Mouse (Mus musculus) intestine, embryonic 16.5 days (tissue): ENCODE measurements at regions not wholly inside any gene's neighbourhood (a gene's known extent, or its start where the extent isn't known, plus 50 kb on each side); places are given as distances from the start of the nearest gene placed in this dataset.

ENCODE experiments used
- ATAC-seq: fragments of 200-750 bp; cut with Nextera tagmentation; 2 replicates; pipeline ENCODE4 v1.8.0; 2017; ENCODE audit warnings: moderate TSS enrichment, moderate library complexity
- H3K27ac ChIP-seq: fragments of 300-500 bp; sonication (generic); 2 replicates; pipeline ENCODE4 v1.5.1; 2014; ENCODE audit warnings: mild to moderate bottlenecking, low read length
- H3K27me3 ChIP-seq: fragments of 300-500 bp; sonication (generic); replicated peaks from 2 replicates; pipeline ENCODE4 v1.6.1; 2014; ENCODE audit warnings: low read length, control low read depth, mixed read lengths; ENCODE audit not compliant: control insufficient read depth, insufficient read depth
- H3K36me3 ChIP-seq: fragments of 300-500 bp; sonication (generic); 2 replicates; pipeline ENCODE4 v1.6.1; 2014; ENCODE audit warnings: low read length, control low read depth; ENCODE audit not compliant: control insufficient read depth, insufficient read depth
- H3K4me1 ChIP-seq: fragments of 300-500 bp; sonication (generic); 2 replicates; pipeline ENCODE4 v1.6.1; 2014; ENCODE audit warnings: low read length, control low read depth, mixed read lengths; ENCODE audit not compliant: control insufficient read depth, insufficient read depth
- H3K4me2 ChIP-seq: fragments of 300-500 bp; sonication (generic); 2 replicates; pipeline ENCODE4 v1.6.1; 2014; ENCODE audit warnings: low read depth, low read length, control low read depth
- H3K4me3 ChIP-seq: fragments of 300-500 bp; sonication (generic); 2 replicates; pipeline ENCODE4 v1.5.1; 2014; ENCODE audit warnings: mild to moderate bottlenecking, low read length
- H3K9ac ChIP-seq: fragments of 300-500 bp; sonication (generic); 2 replicates; pipeline ENCODE4 v1.6.1; 2014; ENCODE audit warnings: low read depth, low read length
- H3K9me3 ChIP-seq: fragments of 300-500 bp; sonication (generic); 2 replicates; pipeline ENCODE4 v1.6.1; 2016; ENCODE audit warnings: low read length, control low read depth; ENCODE audit not compliant: control insufficient read depth
- WGBS: fragments of 180-500 bp; shearing (Covaris S2); extraction: QIAGEN DNeasy Blood & Tissue Kit; methylation state at CpG from one replicate; pipeline ENCODE4 v1.1.7; 2014; 5-methylcytosine and 5-hydroxymethylcytosine counted together

GRCm38 (mm10) chr3:99665363-99665762, 219.8 kb upstream of the Spag17 start:
- Histone ChIP-seq H3K27me3 (no peaks in the 10 kb centered on the region), H3K9me3 (no peaks in the 10 kb centered on the region), H3K9ac (no peak overlapping the region), H3K4me1 (no peaks in the 10 kb centered on the region), H3K4me2 (no peak overlapping the region), H3K27ac (no peak overlapping the region), H3K4me3 (no peak overlapping the region), H3K36me3 (no peaks in the 10 kb centered on the region)
- 0 out of 2 replicates have a peak, but pooled peaks have one; percentile 48 for ATAC-seq
- 44% methylated on average over 5 of the region's 5 CpGs for WGBS

DNA sequence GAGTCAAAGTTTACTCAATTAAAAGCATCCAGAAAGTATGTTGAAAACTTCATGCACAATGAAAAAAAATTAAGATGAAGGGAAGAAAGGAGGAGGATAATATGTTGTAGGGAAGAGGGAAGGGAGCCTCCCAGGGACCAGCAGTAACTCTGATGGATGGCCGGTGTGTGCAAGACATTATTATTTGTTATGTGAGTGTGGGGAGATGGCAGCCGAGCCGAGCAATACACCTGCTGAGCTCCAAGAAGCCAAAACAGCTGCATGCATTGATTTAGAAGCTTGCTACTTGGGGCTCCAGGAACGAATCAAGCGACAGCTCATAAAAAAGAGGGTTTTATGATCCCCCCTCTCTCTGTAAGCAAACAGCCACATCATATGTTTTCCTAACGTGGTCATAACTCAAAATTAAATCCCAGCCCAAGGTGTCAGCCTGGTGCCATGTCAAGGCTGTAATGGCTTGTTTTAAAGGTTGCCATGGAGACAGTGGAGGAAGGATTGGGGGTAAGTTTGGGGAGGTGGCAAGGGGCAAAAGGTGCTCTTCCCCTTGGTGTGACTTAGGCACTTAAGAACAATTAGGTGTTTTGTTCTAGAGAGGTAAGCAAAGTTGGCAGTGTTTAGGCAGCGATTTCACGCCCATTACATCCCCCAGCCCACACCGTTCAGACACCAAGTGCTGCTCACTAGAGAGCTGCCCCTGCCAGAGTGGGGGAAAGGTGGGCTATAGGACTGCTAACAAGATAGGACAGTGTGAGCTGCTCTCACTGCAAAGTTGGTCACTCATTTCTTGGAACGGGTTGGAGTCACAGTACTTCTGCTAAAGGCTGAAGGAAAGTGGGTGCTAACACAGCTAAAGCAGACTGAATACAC, 219.1 kb upstream of the Spag17 start:
- H3K9ac ChIP-seq: no peak overlapping the region
- ATAC-seq: no peak
- H3K27ac ChIP-seq: no peak overlapping the region
- H3K4me3 ChIP-seq: no peak overlapping the region
- 30% methylated on average over 10 of the region's 10 CpGs for WGBS
- no peaks in the 10 kb centered on the region for H3K36me3 ChIP-seq
- H3K4me1 ChIP-seq: no peaks in the 10 kb centered on the region
- no peak overlapping the region for H3K4me2 ChIP-seq
- H3K27me3 ChIP-seq: no peaks in the 10 kb centered on the region
- no peaks in the 10 kb centered on the region for H3K9me3 ChIP-seq

- Histone ChIP-seq H3K4me1 (no peaks in the 10 kb centered on the region), H3K9ac (no peak overlapping the region), H3K27me3 (no peaks in the 10 kb centered on the region), H3K9me3 (no peaks in the 10 kb centered on the region), H3K4me3 (no peak overlapping the region), H3K4me2 (no peak overlapping the region), H3K36me3 (no peaks in the 10 kb centered on the region), H3K27ac (no peak overlapping the region)
- no peak for ATAC-seq
- 85% methylated on average over 2 of the region's 2 CpGs for WGBS
These were observed 211.1 kb upstream of the Spag17 start for GRCm38 (mm10) chr3:99674145-99674544.

GRCm38 (mm10) chr3:99709506-99709905, 175.7 kb upstream of the Spag17 start:
- Histone ChIP-seq H3K9me3 (no peaks in the 10 kb centered on the region), H3K4me3 (no peak overlapping the region), H3K4me2 (no peak overlapping the region), H3K27ac (no peak overlapping the region), H3K36me3 (no peaks in the 10 kb centered on the region), H3K9ac (no peak overlapping the region), H3K4me1 (no peaks in the 10 kb centered on the region), H3K27me3 (no peaks in the 10 kb centered on the region)
- ATAC-seq: no peak
- 91% methylated on average over 4 of the region's 4 CpGs for WGBS

- H3K4me1 ChIP-seq: no peaks in the 10 kb centered on the region
- H3K9ac ChIP-seq: no peak overlapping the region
- no peak overlapping the region for H3K27ac ChIP-seq
- no peak overlapping the region for H3K4me2 ChIP-seq
- H3K27me3 ChIP-seq: no peaks in the 10 kb centered on the region
- WGBS: 61% methylated on average over 4 of the region's 4 CpGs
- H3K4me3 ChIP-seq: no peak overlapping the region
- no peaks in the 10 kb centered on the region for H3K9me3 ChIP-seq
- H3K36me3 ChIP-seq: no peaks in the 10 kb centered on the region
- ATAC-seq: no peak
These were observed 168.8 kb upstream of the Spag17 start for GRCm38 (mm10) chr3:99716381-99716780.

- WGBS: 78% methylated on average over 3 of the region's 3 CpGs
These were observed 147.0 kb upstream of the Spag17 start for GRCm38 (mm10) chr3:99738093-99738803.

GRCm38 (mm10) chr3:99739654-99740053, 145.6 kb upstream of the Spag17 start:
- no peak overlapping the region for H3K4me3 ChIP-seq
- no peaks in the 10 kb centered on the region for H3K4me1 ChIP-seq
- WGBS: 58% methylated on average over 7 of the region's 7 CpGs
- H3K27ac ChIP-seq: no peak overlapping the region
- no peaks in the 10 kb centered on the region for H3K9me3 ChIP-seq
- no peak overlapping the region for H3K4me2 ChIP-seq
- ATAC-seq: no peak
- no peaks in the 10 kb centered on the region for H3K27me3 ChIP-seq
- H3K36me3 ChIP-seq: no peaks in the 10 kb centered on the region
- no peak overlapping the region for H3K9ac ChIP-seq

More at GRCm38 (mm10) chr3:99738093-99738803, 147.0 kb upstream of the Spag17 start:
- no peak for ATAC-seq
- Histone ChIP-seq H3K36me3 (no peaks in the 10 kb centered on the region), H3K4me2 (no peak overlapping the region), H3K4me1 (no peaks in the 10 kb centered on the region), H3K4me3 (no peak overlapping the region), H3K27me3 (no peaks in the 10 kb centered on the region), H3K9me3 (no peaks in the 10 kb centered on the region), H3K9ac (no peak overlapping the region), H3K27ac (no peak overlapping the region)

DNA sequence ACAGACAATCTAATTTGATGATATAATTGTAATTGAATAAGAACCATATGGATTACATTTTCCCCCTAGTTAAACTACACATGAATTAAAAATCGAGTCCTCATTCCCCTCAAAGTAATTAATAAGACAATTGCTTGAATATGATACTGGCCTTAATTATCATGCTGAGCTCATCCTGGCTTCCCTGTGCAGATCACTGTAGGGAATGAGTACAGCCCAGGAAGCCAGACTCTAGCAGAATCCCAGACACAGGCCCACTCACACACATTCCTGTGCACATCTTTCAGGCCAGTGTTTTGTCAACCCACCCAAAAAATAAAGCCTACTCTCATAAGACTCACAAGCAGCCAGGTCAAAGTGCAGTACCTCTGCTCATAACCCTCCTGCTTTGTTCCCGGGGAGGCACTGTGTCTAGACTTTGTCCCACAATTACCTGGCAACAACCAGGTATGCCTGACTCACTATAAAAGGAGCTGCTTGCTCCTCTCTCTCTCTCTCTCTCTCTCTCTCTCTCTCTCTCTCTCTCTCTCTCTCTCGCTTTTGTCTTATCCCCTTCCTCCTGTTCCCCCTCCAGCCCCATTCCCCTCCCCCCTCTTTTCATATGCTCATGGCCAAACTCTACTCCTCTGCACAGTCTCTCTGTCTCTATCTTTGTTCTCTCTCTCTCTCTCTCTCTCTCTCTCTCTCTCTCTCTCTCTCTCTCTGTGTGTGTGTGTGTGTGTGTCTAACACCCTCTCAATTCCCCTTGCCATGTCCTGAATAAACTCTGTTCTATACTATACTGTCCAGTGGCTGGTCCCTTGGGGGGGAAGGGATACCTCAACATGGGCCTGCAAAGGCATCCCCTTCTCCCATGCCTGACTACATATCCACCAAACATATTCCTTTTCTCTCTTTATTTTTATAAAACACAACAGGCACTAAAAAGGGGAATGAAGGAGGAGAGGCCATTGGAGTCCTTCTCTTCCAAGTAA, 143.7 kb upstream of the Spag17 start:
- Histone ChIP-seq H3K27me3 (no peaks in the 10 kb centered on the region), H3K9ac (no peak overlapping the region), H3K4me3 (no peak overlapping the region), H3K9me3 (no peaks in the 10 kb centered on the region), H3K36me3 (no peaks in the 10 kb centered on the region), H3K4me1 (no peaks in the 10 kb centered on the region), H3K4me2 (no peak overlapping the region), H3K27ac (no peak overlapping the region)
- WGBS: 57% methylated on average over 3 of the region's 3 CpGs
- peak; percentile 99 for ATAC-seq

DNA sequence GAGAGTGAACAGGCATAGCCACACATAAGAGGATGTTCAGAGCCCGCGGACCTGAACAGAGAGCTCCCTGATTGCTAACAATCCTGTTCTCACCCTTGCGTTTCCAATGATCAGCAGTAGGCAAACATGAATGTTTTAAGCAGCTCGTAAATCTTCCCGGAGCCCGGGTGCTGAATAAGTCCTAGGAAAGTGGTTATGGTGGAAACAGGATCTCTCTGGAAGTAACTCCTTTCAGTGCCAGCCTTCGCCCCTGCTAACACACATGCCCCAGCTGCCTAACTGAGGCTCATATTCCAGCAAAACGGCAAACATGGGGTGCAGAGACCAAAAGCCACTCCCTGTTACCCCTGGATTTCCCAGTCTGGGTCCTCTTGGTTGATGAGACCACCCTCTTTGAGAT, 135.5 kb upstream of the Spag17 start:
- Histone ChIP-seq H3K4me3 (no peak overlapping the region), H3K9ac (no peak overlapping the region), H3K27me3 (no peaks in the 10 kb centered on the region), H3K4me2 (no peak overlapping the region), H3K4me1 (no peaks in the 10 kb centered on the region), H3K27ac (no peak overlapping the region), H3K36me3 (no peaks in the 10 kb centered on the region), H3K9me3 (no peaks in the 10 kb centered on the region)
- ATAC-seq: no peak
- WGBS: 59% methylated on average over 8 of the region's 8 CpGs
